Mouse (Mus musculus) CH12.LX (cell line): ENCODE measurements around the gene Grin3b. TPM values are rescaled to one million over a fixed set of nuclear protein-coding genes. Genes with fewer than 3 reads are reported as not detected.

Source experiments
- DNase-seq: peaks from one replicate; pipeline ENCODE4 v3.0.0-alpha.2; 2013; ENCODE audit errors: extremely low read depth
- H3K27ac ChIP-seq: 2 replicates; pipeline ENCODE4 v1.5.1; 2012; ENCODE audit warnings: low read depth, mild to moderate bottlenecking, control low read depth, moderate library complexity; ENCODE audit not compliant: insufficient read depth
- H3K27me3 ChIP-seq: replicated peaks from 2 replicates; pipeline ENCODE3; 2012; ENCODE audit warnings: inconsistent platforms
- H3K36me3 ChIP-seq, 2 experiments: replicated peaks in 1 of 2; 2 replicates each; pipeline versions ENCODE3 to v1.6.1; 2012; ENCODE audit warnings: inconsistent platforms in 1 of 2, low read length in 1 of 2, mild to moderate bottlenecking in 1 of 2, mixed read lengths in 1 of 2, moderate library complexity in 1 of 2; ENCODE audit not compliant: control insufficient read depth in 1 of 2, insufficient read depth in 1 of 2
- H3K4me1 ChIP-seq, 2 experiments: 2 replicates each; pipeline ENCODE4 v1.6.1; 2012; ENCODE audit warnings: inconsistent platforms in 1 of 2, moderate library complexity in 1 of 2; ENCODE audit not compliant: insufficient read depth in 2 of 2, control insufficient read depth in 1 of 2
- H3K4me2 ChIP-seq: 2 replicates; pipeline ENCODE4 v1.6.1; 2012; ENCODE audit warnings: low read depth, mild to moderate bottlenecking, control low read depth; ENCODE audit not compliant: poor library complexity, insufficient read depth, severe bottlenecking
- H3K4me3 ChIP-seq, 3 experiments: fragments of 150-350 bp in 1 of 3; sonication (generic) in 1 of 3; replicated peaks in 1 of 3; 2 replicates each; pipeline versions ENCODE3 to v1.5.1; 2011 to 2012; ENCODE audit warnings: low read depth in 2 of 3, low read length in 2 of 3, mild to moderate bottlenecking in 2 of 3, moderate library complexity in 2 of 3, control low read depth in 1 of 3, improper control_type of control experiment in 1 of 3, inconsistent platforms in 1 of 3, mixed read lengths in 1 of 3; ENCODE audit not compliant: poor library complexity in 1 of 3
- H3K79me2 ChIP-seq: replicated peaks from 2 replicates; pipeline ENCODE4 v1.6.1; 2012; ENCODE audit warnings: mild to moderate bottlenecking, moderate library complexity; ENCODE audit not compliant: control insufficient read depth, poor library complexity, insufficient read depth, severe bottlenecking; ENCODE audit errors: extremely low read depth
- H3K9ac ChIP-seq: 2 replicates; pipeline ENCODE4 v1.6.1; 2012; ENCODE audit warnings: low read depth, mild to moderate bottlenecking, control low read depth, moderate library complexity; ENCODE audit not compliant: insufficient read depth
- H3K9me3 ChIP-seq: replicated peaks from 2 replicates; pipeline ENCODE3; 2012; ENCODE audit warnings: low read length, inconsistent platforms, mixed read lengths
- BHLHE40 ChIP-seq: IDR thresholded peaks from 2 replicates; pipeline ENCODE4 v1.6.1; 2011; ENCODE audit warnings: mild to moderate bottlenecking, low read depth, low read length, improper control_type of control experiment
- CHD2 ChIP-seq: IDR thresholded peaks from 2 replicates; pipeline ENCODE4 v1.6.1; 2011; ENCODE audit warnings: low read length, improper control_type of control experiment
- CTCF ChIP-seq, 2 experiments: IDR thresholded peaks in 1 of 2; conservative IDR thresholded peaks in 1 of 2; 2 replicates each; pipeline ENCODE4 v1.5.1; 2011 to 2012; ENCODE audit warnings: low read depth in 2 of 2, low read length in 2 of 2, improper control_type of control experiment in 1 of 2, inconsistent platforms in 1 of 2, mild to moderate bottlenecking in 1 of 2, moderate library complexity in 1 of 2
- E2F4 ChIP-seq: IDR thresholded peaks from 2 replicates; pipeline ENCODE4 v1.6.1; 2011; ENCODE audit warnings: low read depth, low read length, improper control_type of control experiment; ENCODE audit not compliant: insufficient replicate concordance
- ELF1 ChIP-seq: IDR thresholded peaks from 2 replicates; pipeline ENCODE4 v1.6.1; 2014; ENCODE audit warnings: low read depth, mild to moderate bottlenecking, inconsistent platforms, low read length, improper control_type of control experiment
- ETS1 ChIP-seq: conservative IDR thresholded peaks from 2 replicates; pipeline ENCODE4 v1.6.1; 2012; ENCODE audit warnings: low read depth, mild to moderate bottlenecking, inconsistent platforms, low read length, improper control_type of control experiment, moderate library complexity
- GABPA ChIP-seq: IDR thresholded peaks from 2 replicates; pipeline ENCODE4 v1.6.1; 2012; ENCODE audit warnings: low read depth, low read length, improper control_type of control experiment, inconsistent platforms; ENCODE audit not compliant: insufficient replicate concordance
- HCFC1 ChIP-seq: IDR thresholded peaks from 2 replicates; pipeline ENCODE4 v1.6.1; 2012; ENCODE audit warnings: low read depth, mild to moderate bottlenecking, inconsistent platforms, low read length, improper control_type of control experiment
- IRF4 ChIP-seq: IDR thresholded peaks from 2 replicates; pipeline ENCODE4 v1.6.1; 2014; ENCODE audit warnings: low read depth, mild to moderate bottlenecking, inconsistent platforms, low read length, improper control_type of control experiment
- JUND ChIP-seq: conservative IDR thresholded peaks from 2 replicates; pipeline ENCODE4 v1.6.1; 2011; ENCODE audit warnings: low read depth, low read length, improper control_type of control experiment
- MAFK ChIP-seq: IDR thresholded peaks from 2 replicates; pipeline ENCODE4 v1.6.1; 2011; ENCODE audit warnings: low read length, improper control_type of control experiment; ENCODE audit not compliant: insufficient replicate concordance
- MAX ChIP-seq: IDR thresholded peaks from 2 replicates; pipeline ENCODE4 v1.6.1; 2011; ENCODE audit warnings: low read length, improper control_type of control experiment
- MAZ ChIP-seq: IDR thresholded peaks from 2 replicates; pipeline ENCODE4 v1.6.1; 2012; ENCODE audit warnings: low read depth, mild to moderate bottlenecking, inconsistent platforms, low read length, improper control_type of control experiment, moderate library complexity
- MXI1 ChIP-seq: IDR thresholded peaks from 2 replicates; pipeline ENCODE4 v1.6.1; 2011; ENCODE audit warnings: mild to moderate bottlenecking, low read depth, low read length, improper control_type of control experiment
- NELFE ChIP-seq: IDR thresholded peaks from 2 replicates; pipeline ENCODE4 v1.6.1; 2011; ENCODE audit warnings: low read depth, low read length, improper control_type of control experiment
- NRF1 ChIP-seq: IDR thresholded peaks from 2 replicates; pipeline ENCODE4 v1.6.1; 2014; ENCODE audit warnings: low read depth, mild to moderate bottlenecking, inconsistent platforms, low read length, improper control_type of control experiment, moderate library complexity
- PAX5 ChIP-seq: IDR thresholded peaks from 2 replicates; pipeline ENCODE4 v1.6.1; 2012; ENCODE audit warnings: low read length, inconsistent platforms, mixed read lengths
- POLR2A ChIP-seq: IDR thresholded peaks from 2 replicates; pipeline ENCODE4 v1.6.1; 2011; ENCODE audit warnings: low read depth, mild to moderate bottlenecking, improper control_type of control experiment, low read length
- POLR2AphosphoS2 ChIP-seq: IDR thresholded peaks from 2 replicates; pipeline ENCODE4 v1.6.1; 2011; ENCODE audit warnings: low read depth, low read length, improper control_type of control experiment
- RAD21 ChIP-seq: IDR thresholded peaks from 2 replicates; pipeline ENCODE4 v1.6.1; 2011; ENCODE audit warnings: low read depth, mild to moderate bottlenecking, low read length, improper control_type of control experiment, moderate library complexity
- RCOR1 ChIP-seq: conservative IDR thresholded peaks from 2 replicates; pipeline ENCODE4 v1.6.1; 2012; ENCODE audit warnings: low read depth, mild to moderate bottlenecking, inconsistent platforms, low read length, improper control_type of control experiment
- SIN3A ChIP-seq: IDR thresholded peaks from 2 replicates; pipeline ENCODE4 v1.6.1; 2012; ENCODE audit warnings: low read length, improper control_type of control experiment, inconsistent platforms
- SMC3 ChIP-seq: IDR thresholded peaks from 2 replicates; pipeline ENCODE4 v1.6.1; 2011; ENCODE audit warnings: low read depth, low read length, improper control_type of control experiment
- TBP ChIP-seq: conservative IDR thresholded peaks from 2 replicates; pipeline ENCODE4 v1.6.1; 2011; ENCODE audit warnings: low read depth, low read length, improper control_type of control experiment
- TCF12 ChIP-seq: IDR thresholded peaks from 2 replicates; pipeline ENCODE4 v1.6.1; 2014; ENCODE audit warnings: low read depth, mild to moderate bottlenecking, inconsistent platforms, low read length, improper control_type of control experiment
- USF1 ChIP-seq: IDR thresholded peaks from 2 replicates; pipeline ENCODE4 v1.6.1; 2014; ENCODE audit warnings: low read depth, mild to moderate bottlenecking, inconsistent platforms, low read length, improper control_type of control experiment
- ZC3H11A ChIP-seq: IDR thresholded peaks from 2 replicates; pipeline ENCODE4 v1.6.1; 2012; ENCODE audit warnings: low read depth, mild to moderate bottlenecking, inconsistent platforms, low read length, improper control_type of control experiment
- ZKSCAN1 ChIP-seq: IDR thresholded peaks from 2 replicates; pipeline ENCODE4 v1.6.1; 2012; ENCODE audit warnings: low read depth, inconsistent platforms, low read length, improper control_type of control experiment, borderline replicate concordance
- ZMIZ1 ChIP-seq: IDR thresholded peaks from 2 replicates; pipeline ENCODE4 v1.6.1; 2012; ENCODE audit warnings: low read depth, mild to moderate bottlenecking, inconsistent platforms, low read length, improper control_type of control experiment
- ZNF384 ChIP-seq: IDR thresholded peaks from 2 replicates; pipeline ENCODE4 v1.6.1; 2012; ENCODE audit warnings: low read depth, low read length, improper control_type of control experiment, inconsistent platforms
- dilution Hi-C: fragments of 300-500 bp; cut with MboI; formaldehyde crosslinking; loops from 2 replicates; pipeline ENCODE4 v1.14.3; 2020; ENCODE audit warnings: low sequenced_read_pairs; ENCODE audit not compliant: extremely low pct_unique_long_range_greater_than_20kb, extremely low pct_ligation_motif_present
- in situ Hi-C: fragments of 300-500 bp; cut with MboI; formaldehyde crosslinking; loops from 3 replicates; pipeline ENCODE4 v1.14.3; 2019; ENCODE audit warnings: low sequenced_read_pairs, low pct_ligation_motif_present, low pct_unique_long_range_greater_than_20kb, mixed read lengths
- polyA plus RNA-seq: library from polyadenylated mRNA; unstranded; fragments of >175 nt; gene quantifications from 2 replicates; pipeline ENCODE4 v1.2.1, GENCODE M21; 2012; ENCODE audit warnings: low read depth; ENCODE audit not compliant: insufficient read length
- total RNA-seq, 2 experiments: library from RNA; depleted of rRNA; stranded (reverse); fragments of 300-350 nt in 1 of 2; fragments of >200 nt in 1 of 2; gene quantifications; 2 replicates each; pipeline ENCODE4 v1.2.3; 2012 to 2014

Gene Grin3b
- total and polyA plus RNA-seq, 3 experiments = 0.27 to 0.59 (median 0.56) TPM

GRCm38 (mm10) chr10:79983670-79984069, 13.2 kb downstream of the Grin3b start:
- H3K79me2 ChIP-seq = peaks cover 35% of the 10 kb centered on the region
- peak; percentile 48 for DNase-seq
- H3K4me1 ChIP-seq = peaks cover 26 to 61% of the 10 kb centered on the region in 2 experiments
- 0 out of 2 replicates have a peak, but pooled peaks have one; percentile 13 for TF ChIP-seq POLR2A
- peak; percentile 19; the same call in 1 of the 2 replicates for TF ChIP-seq MAX
- no peak for TF ChIP-seq BHLHE40
- peak; percentile 19; the same call in 1 of the 2 replicates for TF ChIP-seq TCF12
- TF ChIP-seq MXI1 = peak; percentile 26; the same call in 1 of the 2 replicates
- TF ChIP-seq CHD2 = peak; percentile 88
- TF ChIP-seq SIN3A = peak; percentile 57
- peak; percentile 67 for TF ChIP-seq HCFC1
- no peak for TF ChIP-seq TBP
- TF ChIP-seq, all 38 proteins: peak for 7
- H3K4me2 ChIP-seq = peak overlapping the region; percentile 85
- H3K27me3 ChIP-seq = peaks cover 3% of the 10 kb centered on the region
- dilution Hi-C loops = no loop called here
- H3K9ac ChIP-seq = peak overlapping the region; percentile 99
- peaks cover 2% of the 10 kb centered on the region for H3K9me3 ChIP-seq
- H3K36me3 ChIP-seq = peaks cover 22 to 39% of the 10 kb centered on the region in 2 experiments
- peak overlapping the region; percentile 82 for H3K27ac ChIP-seq
- peak overlapping the region; percentile 75 to 97 (median 89) for H3K4me3 ChIP-seq
- in situ Hi-C loops = no loop called here

- peak; percentile 90 for DNase-seq
- Histone ChIP-seq H3K79me2 (peaks cover 35% of the 10 kb centered on the region), H3K27ac (peak within 1 kb of the TSS; percentile 85), H3K9me3 (no peaks in the 10 kb centered on the region), H3K36me3 (peaks cover 16 to 32% of the 10 kb centered on the region in 2 experiments), H3K27me3 (peaks cover 3% of the 10 kb centered on the region), H3K4me3 (peak within 1 kb of the TSS; percentile 75 to 97 (median 89)), H3K4me1 (peaks cover 29 to 68% of the 10 kb centered on the region in 2 experiments), H3K9ac (peak within 1 kb of the TSS; percentile 99), H3K4me2 (peak within 1 kb of the TSS; percentile 85)
- in situ Hi-C loops (no loop called here), dilution Hi-C loops (no loop called here)
- no peak for TF ChIP-seq USF1
- peak; percentile 52 for TF ChIP-seq JUND
- peak; percentile 85 for TF ChIP-seq MAX
- TF ChIP-seq GABPA = no peak
- peak; percentile 65 for TF ChIP-seq SMC3
- peak; percentile 55 for TF ChIP-seq POLR2A
- TF ChIP-seq MXI1 = peak; percentile 41
- peak; percentile 63; the same call in 1 of the 2 replicates for TF ChIP-seq TCF12
- peak; percentile 66 for TF ChIP-seq MAZ
- 0 out of 2 replicates have a peak, but pooled peaks have one; percentile 29 for TF ChIP-seq CHD2
- peak; percentile 74; the same call in 1 of the 2 replicates for TF ChIP-seq E2F4
- TF ChIP-seq ETS1 = peak; percentile 32
- TF ChIP-seq ZNF384 = 0 out of 2 replicates have a peak, but pooled peaks have one; percentile 19
- no peak for TF ChIP-seq PAX5
- TF ChIP-seq ZC3H11A = 0 out of 2 replicates have a peak, but pooled peaks have one; percentile 4
- peak; percentile 44 to 71; a peak in 3 of 4 replicates for TF ChIP-seq CTCF (conservative IDR thresholded peaks at IDR 0.05 in 1 of 2, IDR thresholded peaks at IDR 0.05 in 1 of 2; ENCODE audit: low read depth in 2 of 2, low read length in 2 of 2)
- TF ChIP-seq NELFE = peak; percentile 53
- peak; percentile 47 for TF ChIP-seq RAD21
- TF ChIP-seq RCOR1 = no peak
- TF ChIP-seq ZMIZ1 = peak; percentile 73
- peak; percentile 65; the same call in 1 of the 2 replicates for TF ChIP-seq IRF4
- TF ChIP-seq TBP = 0 out of 2 replicates have a peak, but pooled peaks have one; percentile 48
- peak; percentile 65 for TF ChIP-seq HCFC1
- TF ChIP-seq ZKSCAN1 = no peak
- TF ChIP-seq ELF1 = no peak
- TF ChIP-seq POLR2AphosphoS2 = no peak
- TF ChIP-seq NRF1 = 0 out of 2 replicates have a peak, but pooled peaks have one; percentile 37
- TF ChIP-seq MAFK = 0 out of 2 replicates have a peak, but pooled peaks have one; percentile 17
Observed at GRCm38 (mm10) chr10:79984195-79984816, 13.8 kb downstream of the Grin3b start, which contains the start of gene Tmem259. Gene Tmem259 (minus strand): TSS chr10:79984330.
